Mouse (Mus musculus) midbrain, embryonic 14.5 days (tissue): ENCODE results near the gene Nipal1. TPM values are rescaled to one million over a fixed set of nuclear protein-coding genes. Genes with fewer than 3 reads are reported as not detected.

Experiments
- ATAC-seq: fragments of 200-750 bp; cut with Nextera tagmentation; 2 replicates; pipeline ENCODE4 v1.8.0; 2017; ENCODE audit warnings: moderate number of reproducible peaks, moderate library complexity; ENCODE audit not compliant: low FRiP score, low TSS enrichment
- DNase-seq: peaks from one replicate; pipeline ENCODE4 v3.0.0-alpha.2; 2015
- H3K27ac ChIP-seq: fragments of 300-500 bp; sonication (generic); replicated peaks from 2 replicates; pipeline ENCODE4 v1.5.1; 2014; ENCODE audit warnings: mild to moderate bottlenecking, low read depth, low read length, moderate library complexity
- H3K27me3 ChIP-seq: fragments of 300-500 bp; sonication (generic); 2 replicates; pipeline ENCODE4 v1.6.1; 2014; ENCODE audit warnings: low read length, control low read depth, mixed read lengths; ENCODE audit not compliant: control insufficient read depth, insufficient read depth
- H3K36me3 ChIP-seq: fragments of 300-500 bp; sonication (generic); 2 replicates; pipeline ENCODE4 v1.6.1; 2014; ENCODE audit warnings: low read length, control low read depth; ENCODE audit not compliant: control insufficient read depth, insufficient read depth
- H3K4me1 ChIP-seq: fragments of 300-500 bp; sonication (generic); 2 replicates; pipeline ENCODE4 v1.6.1; 2014; ENCODE audit warnings: mild to moderate bottlenecking, antibody characterized with exemption, low read length, control low read depth; ENCODE audit not compliant: control insufficient read depth, insufficient read depth
- H3K4me2 ChIP-seq: fragments of 300-500 bp; sonication (generic); 2 replicates; pipeline ENCODE4 v1.6.1; 2014; ENCODE audit warnings: mild to moderate bottlenecking, low read length, moderate library complexity
- H3K4me3 ChIP-seq: fragments of 300-500 bp; sonication (generic); replicated peaks from 2 replicates; pipeline ENCODE4 v1.5.1; 2014; ENCODE audit warnings: low read depth, low read length
- H3K9ac ChIP-seq: fragments of 300-500 bp; sonication (generic); replicated peaks from 2 replicates; pipeline ENCODE4 v1.6.1; 2014; ENCODE audit warnings: mild to moderate bottlenecking, low read length, moderate library complexity
- H3K9me3 ChIP-seq: fragments of 300-500 bp; sonication (generic); 2 replicates; pipeline ENCODE4 v1.6.1; 2016; ENCODE audit warnings: low read length, control low read depth, mixed read lengths; ENCODE audit not compliant: control insufficient read depth
- WGBS: fragments of 180-500 bp; shearing (Covaris S2); extraction: QIAGEN DNeasy Blood & Tissue Kit; methylation state at CpG from one replicate; pipeline ENCODE4 v1.1.7; 2014; 5-methylcytosine and 5-hydroxymethylcytosine counted together
- polyA plus RNA-seq: library from polyadenylated mRNA; unstranded; fragments of >200 nt; fragmentation: Nextera tagmentation; extraction: Ambion mirVana; gene quantifications from 2 replicates; pipeline ENCODE4 v1.2.1, GENCODE M21; 2014

Nipal1 gene
- polyA plus RNA-seq, 1 experiment from 2014 or later, result 1.6 TPM

- no peak overlapping the region for H3K4me3 ChIP-seq
- no peak overlapping the region for H3K4me2 ChIP-seq
- no peaks in the 10 kb centered on the region for H3K36me3 ChIP-seq
- ATAC-seq (peak; percentile 68), DNase-seq (peak; percentile 62)
- H3K27ac ChIP-seq, result 0 out of 2 replicates have a peak overlapping the region, but pooled peaks have one; percentile 32
- H3K9me3 ChIP-seq, result no peaks in the 10 kb centered on the region
- H3K9ac ChIP-seq, result no peak overlapping the region
- H3K4me1 ChIP-seq, result 0 out of 2 replicates have a peak, but pooled peaks cover 2% of the 10 kb centered on the region
- WGBS, result 10% methylated on average over 8 of the region's 8 CpGs
- no peaks in the 10 kb centered on the region for H3K27me3 ChIP-seq
Observed at GRCm38 (mm10) chr5:72671017-72671699, 23.6 kb downstream of the Nipal1 start.

GRCm38 (mm10) chr5:72674994-72675542 lies 27.5 kb downstream of the Nipal1 start:
- Histone ChIP-seq H3K9me3 (no peaks in the 10 kb centered on the region), H3K27me3 (no peaks in the 10 kb centered on the region), H3K4me1 (0 out of 2 replicates have a peak, but pooled peaks cover 2% of the 10 kb centered on the region), H3K27ac (no peak overlapping the region), H3K4me3 (no peak overlapping the region), H3K36me3 (no peaks in the 10 kb centered on the region), H3K9ac (no peak overlapping the region), H3K4me2 (no peak overlapping the region)
- no peak for ATAC-seq
- WGBS, result 80% methylated on average over 9 of the region's 9 CpGs
- DNase-seq, result no peak

- no peaks in the 10 kb centered on the region for H3K4me1 ChIP-seq
- no peak overlapping the region for H3K4me2 ChIP-seq
- H3K27me3 ChIP-seq, result no peaks in the 10 kb centered on the region
- DNase-seq (no peak), ATAC-seq (no peak)
- 96% methylated on average over 6 of the region's 6 CpGs for WGBS
- H3K36me3 ChIP-seq, result no peaks in the 10 kb centered on the region
- H3K9me3 ChIP-seq, result no peaks in the 10 kb centered on the region
- H3K4me3 ChIP-seq, result no peak overlapping the region
- no peak overlapping the region for H3K27ac ChIP-seq
- no peak overlapping the region for H3K9ac ChIP-seq
Observed at GRCm38 (mm10) chr5:72681451-72681850, 33.9 kb downstream of the Nipal1 start.

GRCm38 (mm10) chr5:72689556-72689955 lies 42.0 kb downstream of the Nipal1 start:
- H3K4me1 ChIP-seq, result no peaks in the 10 kb centered on the region
- no peaks in the 10 kb centered on the region for H3K9me3 ChIP-seq
- ATAC-seq, result no peak
- no peak overlapping the region for H3K27ac ChIP-seq
- H3K9ac ChIP-seq, result no peak overlapping the region
- no peak for DNase-seq
- H3K4me3 ChIP-seq, result no peak overlapping the region
- no peaks in the 10 kb centered on the region for H3K27me3 ChIP-seq
- WGBS, result 95% methylated on average over 7 of the region's 7 CpGs
- no peaks in the 10 kb centered on the region for H3K36me3 ChIP-seq
- no peak overlapping the region for H3K4me2 ChIP-seq

GRCm38 (mm10) chr5:72690516-72690915 lies 42.9 kb downstream of the Nipal1 start:
- no peak overlapping the region for H3K27ac ChIP-seq
- H3K4me2 ChIP-seq, result no peak overlapping the region
- 80% methylated on average over 5 of the region's 5 CpGs for WGBS
- H3K4me3 ChIP-seq, result no peak overlapping the region
- H3K9me3 ChIP-seq, result no peaks in the 10 kb centered on the region
- H3K4me1 ChIP-seq, result no peaks in the 10 kb centered on the region
- no peaks in the 10 kb centered on the region for H3K36me3 ChIP-seq
- no peaks in the 10 kb centered on the region for H3K27me3 ChIP-seq
- ATAC-seq, result no peak
- H3K9ac ChIP-seq, result no peak overlapping the region
- no peak for DNase-seq

- Histone ChIP-seq H3K4me3 (no peak overlapping the region), H3K27ac (no peak overlapping the region), H3K9me3 (no peaks in the 10 kb centered on the region), H3K4me1 (peaks cover 3% of the 10 kb centered on the region; the same call in 1 of the 2 replicates), H3K27me3 (no peaks in the 10 kb centered on the region), H3K4me2 (no peak overlapping the region), H3K9ac (no peak overlapping the region), H3K36me3 (no peaks in the 10 kb centered on the region)
- 92% methylated on average over 2 of the region's 2 CpGs for WGBS
- DNase-seq, result no peak
- ATAC-seq, result no peak
Observed at GRCm38 (mm10) chr5:72694684-72695083, 47.1 kb downstream of the Nipal1 start.

GRCm38 (mm10) chr5:72696491-72696890 lies 48.9 kb downstream of the Nipal1 start:
- DNase-seq, result no peak
- H3K27ac ChIP-seq, result no peak overlapping the region
- H3K4me1 ChIP-seq, result peaks cover 3% of the 10 kb centered on the region; the same call in 1 of the 2 replicates
- H3K27me3 ChIP-seq, result no peaks in the 10 kb centered on the region
- no peak for ATAC-seq
- H3K4me3 ChIP-seq, result no peak overlapping the region
- H3K36me3 ChIP-seq, result no peaks in the 10 kb centered on the region
- no peak overlapping the region for H3K9ac ChIP-seq
- no peaks in the 10 kb centered on the region for H3K9me3 ChIP-seq
- 77% methylated on average over 13 of the region's 13 CpGs for WGBS
- no peak overlapping the region for H3K4me2 ChIP-seq

GRCm38 (mm10) chr5:72698343-72698742 lies 50.7 kb downstream of the Nipal1 start:
- no peak overlapping the region for H3K27ac ChIP-seq

More at GRCm38 (mm10) chr5:72698343-72698742, 50.7 kb downstream of the Nipal1 start:
- H3K9me3 ChIP-seq, result no peaks in the 10 kb centered on the region
- H3K4me3 ChIP-seq, result no peak overlapping the region
- H3K4me2 ChIP-seq, result no peak overlapping the region
- WGBS, result 56% methylated on average over 3 of the region's 3 CpGs
- no peaks in the 10 kb centered on the region for H3K36me3 ChIP-seq
- no peaks in the 10 kb centered on the region for H3K27me3 ChIP-seq
- DNase-seq (peak; percentile 39), ATAC-seq (no peak)
- H3K9ac ChIP-seq, result no peak overlapping the region
- peaks cover 3% of the 10 kb centered on the region; the same call in 1 of the 2 replicates for H3K4me1 ChIP-seq
